Mouse (Mus musculus) bone marrow, adult 2 months (tissue): ENCODE measurements around the gene Tuba1b.

Experiments
- CTCF ChIP-seq: fragments of 200-500 bp; IDR thresholded peaks from 2 replicates; pipeline ENCODE4 v1.5.1; 2011; ENCODE audit warnings: low read length, control low read depth; ENCODE audit not compliant: control insufficient read depth, insufficient read depth
- POLR2A ChIP-seq: fragments of 200-500 bp; IDR thresholded peaks from 2 replicates; pipeline ENCODE4 v1.6.1; 2011; ENCODE audit warnings: low read depth, mild to moderate bottlenecking, control low read depth, low read length, borderline replicate concordance; ENCODE audit not compliant: control insufficient read depth

- no peak for TF ChIP-seq CTCF
- TF ChIP-seq POLR2A: no peak
These were observed 47.5 kb downstream of the Tuba1b start for GRCm38 (mm10) chr15:98886667-98887387.
